Mouse (Mus musculus): ENCODE data around the gene Tmem53. TPM values are rescaled to one million over a fixed set of nuclear protein-coding genes. Genes with fewer than 3 reads are reported as not detected.

The Tmem53 gene
- polyA plus RNA-seq, 1 experiment from 2014 or later = 12.9 TPM

- H3K36me3 ChIP-seq (ENCODE audit: control insufficient read depth, insufficient read depth, low read length) = no peaks in the 10 kb centered on the region
- DNase-seq (ENCODE audit: low spot score) (peak; percentile 43), ATAC-seq (ENCODE audit: low FRiP score, low TSS enrichment) (no peak)
- H3K9me3 ChIP-seq (ENCODE audit: control insufficient read depth, low read length) = no peaks in the 10 kb centered on the region
- WGBS = 13% methylated on average over 18 of the region's 18 CpGs
- TF ChIP-seq CTCF (IDR thresholded peaks at IDR 0.05; ENCODE audit: low read depth) (no peak), EP300 (optimal IDR thresholded peaks at IDR 0.05) (no peak)
- H3K27ac ChIP-seq (replicated peaks) = no peak overlapping the region
- no peaks in the 10 kb centered on the region for H3K27me3 ChIP-seq (ENCODE audit: control insufficient read depth, insufficient read depth, low read length)
- no peak overlapping the region for H3K4me3 ChIP-seq (ENCODE audit: low read depth, low read length)
- H3K9ac ChIP-seq (ENCODE audit: low read length) = no peak overlapping the region; the same call in 1 of the 2 replicates
- H3K4me1 ChIP-seq (replicated peaks; ENCODE audit: control insufficient read depth, insufficient read depth) = no peaks in the 10 kb centered on the region
- peak overlapping the region; percentile 23; the same call in 1 of the 2 replicates for H3K4me2 ChIP-seq (replicated peaks; ENCODE audit: low read depth)
These were observed 66.0 kb downstream of the Tmem53 start for GRCm38 (mm10) chr4:117317701-117318190.

Other genes starting within 250 kb of the Tmem53 start
- 29.9 and 30.1 TPM in 2 replicates for gene Eif2b3, start 232.5 kb upstream of the Tmem53 start, polyA plus RNA-seq (2015; fragmentation: Nextera tagmentation; extraction: Ambion mirVana)
- gene Ptch2, start 155.9 kb upstream of the Tmem53 start, polyA plus RNA-seq (2015; fragmentation: Nextera tagmentation; extraction: Ambion mirVana) = 1.3 and 1.5 TPM in 2 replicates
- gene Btbd19, start 126.2 kb upstream of the Tmem53 start, polyA plus RNA-seq (2015; fragmentation: Nextera tagmentation; extraction: Ambion mirVana) = 5.7 and 5.9 TPM in 2 replicates
- 0.58 and 0.62 TPM in 2 replicates for gene Tctex1d4, start 125.2 kb upstream of the Tmem53 start, polyA plus RNA-seq (2015; fragmentation: Nextera tagmentation; extraction: Ambion mirVana)
- 18.1 and 18.7 TPM in 2 replicates for gene Plk3, start 118.0 kb upstream of the Tmem53 start, polyA plus RNA-seq (2015; fragmentation: Nextera tagmentation; extraction: Ambion mirVana)
- 752 and 809 TPM in 2 replicates for gene Rps8, start 95.7 kb upstream of the Tmem53 start, polyA plus RNA-seq (2015; fragmentation: Nextera tagmentation; extraction: Ambion mirVana)
- gene Kif2c, start 69.3 kb upstream of the Tmem53 start, polyA plus RNA-seq (2015; fragmentation: Nextera tagmentation; extraction: Ambion mirVana) = 7.9 and 11.5 TPM in 2 replicates
- gene Armh1, start 174 bp downstream of the Tmem53 start, polyA plus RNA-seq (2015; fragmentation: Nextera tagmentation; extraction: Ambion mirVana) = 0.16 and 0.24 TPM in 2 replicates
- 32.9 and 33.0 TPM in 2 replicates for gene Rnf220, start 245.1 kb downstream of the Tmem53 start, polyA plus RNA-seq (2015; fragmentation: Nextera tagmentation; extraction: Ambion mirVana)